Mouse (Mus musculus) C2C12 (cell line): ENCODE results near the gene Dock3.

Experiments
- CTCF ChIP-seq: IDR thresholded peaks from one replicate; pipeline ENCODE4 v1.5.1; 2011; ENCODE audit not compliant: control insufficient read depth, insufficient read depth, insufficient read length
- FOSL1 ChIP-seq: IDR thresholded peaks from one replicate; pipeline ENCODE4 v1.8.0; 2011; ENCODE audit warnings: mild to moderate bottlenecking, low read length; ENCODE audit not compliant: poor library complexity, insufficient read depth, severe bottlenecking
- MYOG ChIP-seq: IDR thresholded peaks from one replicate; pipeline ENCODE4 v1.6.1; 2011; ENCODE audit not compliant: control insufficient read depth, insufficient read length; ENCODE audit errors: extremely low read depth

DNA sequence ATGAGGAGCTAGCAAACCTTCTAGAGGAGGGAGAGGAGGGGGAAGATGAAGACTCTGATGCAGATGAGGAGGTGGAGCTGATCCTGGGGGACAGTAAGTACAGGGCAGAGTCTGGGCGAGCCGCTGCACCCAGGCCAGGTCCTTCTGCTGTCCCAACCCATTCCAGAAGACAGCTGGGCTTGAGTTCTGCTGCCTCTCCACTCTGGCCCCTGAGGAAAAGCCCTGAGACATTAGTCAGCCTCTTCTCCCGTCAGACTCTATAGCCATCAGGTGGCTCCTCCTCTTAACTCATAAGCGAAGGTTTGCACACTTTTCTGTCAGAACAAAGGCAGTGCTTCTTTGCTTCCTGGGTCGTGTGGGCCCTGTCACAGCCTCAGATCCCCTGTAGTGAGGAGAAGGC is 357.5 kb downstream of the Dock3 start:
- TF ChIP-seq CTCF (no peak), MYOG (no peak), FOSL1 (no peak)
